Mouse (Mus musculus): Measurements from ENCODE around the gene Plcb4. TPM values are rescaled to one million over a fixed set of nuclear protein-coding genes. Genes with fewer than 3 reads are reported as not detected.
A peak's percentile ranks its signal among the peaks of the same experiment; 100 is the strongest.

Gene Plcb4
- polyA plus RNA-seq, 1 experiment from 2014 or later = 13.8 TPM

GRCm38 (mm10) chr2:135766471-135767063 lies 107.8 kb downstream of the Plcb4 start:
- H3K9me3 ChIP-seq (ENCODE audit: low read length) = no peaks in the 10 kb centered on the region
- no peak overlapping the region for H3K4me3 ChIP-seq (ENCODE audit: low read depth, low read length)
- ATAC-seq (peak; percentile 84), DNase-seq (ENCODE audit: low spot score) (peak; percentile 75)
- TF ChIP-seq CTCF (IDR thresholded peaks at IDR 0.05) (no peak), EP300 (IDR thresholded peaks at IDR 0.05) (no peak)
- H3K27ac ChIP-seq (ENCODE audit: low read length) = no peak overlapping the region
- 0 out of 2 replicates have a peak overlapping the region, but pooled peaks have one; percentile 1 for H3K4me2 ChIP-seq (replicated peaks; ENCODE audit: low read depth, low read length)
- H3K4me1 ChIP-seq (ENCODE audit: insufficient read depth, low read depth, low read length) = no peaks in the 10 kb centered on the region
- no peaks in the 10 kb centered on the region for H3K36me3 ChIP-seq (ENCODE audit: insufficient read depth, low read length)
- no peak overlapping the region for H3K9ac ChIP-seq (replicated peaks; ENCODE audit: low read depth)
- no peaks in the 10 kb centered on the region for H3K27me3 ChIP-seq (replicated peaks; ENCODE audit: insufficient read depth, low read length)
- WGBS = 61% methylated on average over 6 of the region's 6 CpGs

GRCm38 (mm10) chr2:135767535-135767934 lies 108.7 kb downstream of the Plcb4 start:
- Histone ChIP-seq H3K36me3 (ENCODE audit: insufficient read depth, low read length) (no peaks in the 10 kb centered on the region), H3K9me3 (ENCODE audit: low read length) (no peaks in the 10 kb centered on the region), H3K27me3 (replicated peaks; ENCODE audit: insufficient read depth, low read length) (no peaks in the 10 kb centered on the region), H3K9ac (replicated peaks; ENCODE audit: low read depth) (no peak overlapping the region), H3K27ac (ENCODE audit: low read length) (no peak overlapping the region), H3K4me2 (replicated peaks; ENCODE audit: low read depth, low read length) (no peak overlapping the region), H3K4me3 (ENCODE audit: low read depth, low read length) (no peak overlapping the region), H3K4me1 (ENCODE audit: insufficient read depth, low read depth, low read length) (no peaks in the 10 kb centered on the region)
- DNase-seq (ENCODE audit: low spot score) (peak; percentile 66), ATAC-seq (peak; percentile 68)
- TF ChIP-seq CTCF (IDR thresholded peaks at IDR 0.05) = no peak
- 63% methylated on average over 5 of the region's 5 CpGs for WGBS

GRCm38 (mm10) chr2:135769701-135770100 lies 110.9 kb downstream of the Plcb4 start:
- Histone ChIP-seq H3K27ac (ENCODE audit: low read length) (no peak overlapping the region), H3K4me3 (ENCODE audit: low read depth, low read length) (no peak overlapping the region), H3K36me3 (ENCODE audit: insufficient read depth, low read length) (no peaks in the 10 kb centered on the region), H3K9me3 (ENCODE audit: low read length) (no peaks in the 10 kb centered on the region), H3K4me1 (ENCODE audit: insufficient read depth, low read depth, low read length) (peaks cover 4% of the 10 kb centered on the region; the same call in 1 of the 2 replicates), H3K4me2 (replicated peaks; ENCODE audit: low read depth, low read length) (no peak overlapping the region), H3K27me3 (replicated peaks; ENCODE audit: insufficient read depth, low read length) (no peaks in the 10 kb centered on the region), H3K9ac (replicated peaks; ENCODE audit: low read depth) (no peak overlapping the region)
- 88% methylated on average over 8 of the region's 8 CpGs for WGBS
- ATAC-seq (no peak), DNase-seq (ENCODE audit: low spot score) (no peak)
- TF ChIP-seq CTCF (IDR thresholded peaks at IDR 0.05) (no peak), EP300 (IDR thresholded peaks at IDR 0.05) (no peak)

- 92% methylated on average over 9 of the region's 9 CpGs for WGBS
- TF ChIP-seq CTCF (IDR thresholded peaks at IDR 0.05) = no peak
- TF ChIP-seq EP300 (IDR thresholded peaks at IDR 0.05) = no peak
- no peak overlapping the region for H3K9ac ChIP-seq (replicated peaks; ENCODE audit: low read depth)
- H3K27me3 ChIP-seq (replicated peaks; ENCODE audit: insufficient read depth, low read length) = no peaks in the 10 kb centered on the region
- peaks cover 4% of the 10 kb centered on the region; the same call in 1 of the 2 replicates for H3K4me1 ChIP-seq (ENCODE audit: insufficient read depth, low read depth, low read length)
- ATAC-seq (no peak), DNase-seq (ENCODE audit: low spot score) (no peak)
- no peaks in the 10 kb centered on the region for H3K36me3 ChIP-seq (ENCODE audit: insufficient read depth, low read length)
- no peaks in the 10 kb centered on the region for H3K9me3 ChIP-seq (ENCODE audit: low read length)
- no peak overlapping the region for H3K4me2 ChIP-seq (replicated peaks; ENCODE audit: low read depth, low read length)
- no peak overlapping the region for H3K4me3 ChIP-seq (ENCODE audit: low read depth, low read length)
- no peak overlapping the region for H3K27ac ChIP-seq (ENCODE audit: low read length)
These were observed 111.4 kb downstream of the Plcb4 start for GRCm38 (mm10) chr2:135770226-135770625.

GRCm38 (mm10) chr2:135773194-135773972 lies 114.6 kb downstream of the Plcb4 start:
- no peak; the same call in 1 of the 2 replicates for ATAC-seq
- H3K9ac ChIP-seq (replicated peaks; ENCODE audit: low read depth) = no peak overlapping the region
- no peak for TF ChIP-seq CTCF (IDR thresholded peaks at IDR 0.05)
- TF ChIP-seq EP300 (IDR thresholded peaks at IDR 0.05) = no peak
- H3K9me3 ChIP-seq (ENCODE audit: low read length) = no peaks in the 10 kb centered on the region
- no peak overlapping the region for H3K4me2 ChIP-seq (replicated peaks; ENCODE audit: low read depth, low read length)
- no peaks in the 10 kb centered on the region for H3K27me3 ChIP-seq (replicated peaks; ENCODE audit: insufficient read depth, low read length)
- H3K4me1 ChIP-seq (ENCODE audit: insufficient read depth, low read depth, low read length) = peaks cover 4% of the 10 kb centered on the region; the same call in 1 of the 2 replicates
- no peak overlapping the region for H3K27ac ChIP-seq (ENCODE audit: low read length)
- DNase-seq (ENCODE audit: low spot score) = no peak
- no peak overlapping the region for H3K4me3 ChIP-seq (ENCODE audit: low read depth, low read length)
- H3K36me3 ChIP-seq (ENCODE audit: insufficient read depth, low read length) = no peaks in the 10 kb centered on the region
- 47% methylated on average over 10 of the region's 10 CpGs for WGBS

- Histone ChIP-seq H3K4me3 (ENCODE audit: low read depth, low read length) (no peak overlapping the region), H3K27me3 (replicated peaks; ENCODE audit: insufficient read depth, low read length) (no peaks in the 10 kb centered on the region), H3K4me1 (ENCODE audit: insufficient read depth, low read depth, low read length) (peaks cover 4% of the 10 kb centered on the region; the same call in 1 of the 2 replicates), H3K9me3 (ENCODE audit: low read length) (no peaks in the 10 kb centered on the region), H3K4me2 (replicated peaks; ENCODE audit: low read depth, low read length) (no peak overlapping the region), H3K9ac (replicated peaks; ENCODE audit: low read depth) (no peak overlapping the region), H3K27ac (ENCODE audit: low read length) (no peak overlapping the region), H3K36me3 (ENCODE audit: insufficient read depth, low read length) (no peaks in the 10 kb centered on the region)
- no peak for DNase-seq (ENCODE audit: low spot score)
- ATAC-seq = no peak
- no peak for TF ChIP-seq EP300 (IDR thresholded peaks at IDR 0.05)
- no peak for TF ChIP-seq CTCF (IDR thresholded peaks at IDR 0.05)
- WGBS = 46% methylated on average over 4 of the region's 4 CpGs
These were observed 116.2 kb downstream of the Plcb4 start for GRCm38 (mm10) chr2:135775026-135775425.

All from lung, postnatal 0 days (tissue).